Mouse (Mus musculus): ENCODE measurements at regions not wholly inside any gene's neighbourhood (a gene's known extent, or its start where the extent isn't known, plus 50 kb on each side); places are given as distances from the start of the nearest gene placed in this dataset. TPM values are rescaled to one million over a fixed set of nuclear protein-coding genes. Genes with fewer than 3 reads are reported as not detected.

Small RNA genes lying in the stretch of these regions (microRNA-seq; reads per million reads assigned to microRNA genes)
- not detected for gene Gm22566

Data from midbrain, embryonic 10.5 days (tissue).